In genomic region chr6:72990206-72990605, GRCm38 (mm10) we compare ENCODE assay signal across 18 mouse cellular contexts. TPM values are rescaled to one million over a fixed set of nuclear protein-coding genes. Genes with fewer than 3 reads are reported as not detected.
DNase-seq lines count a peak whose midpoint lies in the region; ATAC-seq and TF ChIP-seq lines count a peak whose summit lies in the region.
"Had no signal": no experiment of that assay in that cellular context is flagged by ENCODE, and none has a peak within 500 bp of the region (broad histone marks: within the 10 kb centered on the region; RNA-seq: fewer than 3 reads in every experiment).

No protein-coding gene starts in this region.

- ATAC-seq in activated CD4-positive, CD25-positive, alpha-beta regulatory T cell, adult 4 months = peak; percentile 50
- no peak for ATAC-seq in stomach, embryonic 14.5 days (ENCODE audit: insufficient number of reproducible peaks, insufficient read depth, low FRiP score, low read depth)
- ATAC-seq in hindbrain, embryonic 14.5 days (ENCODE audit: low FRiP score) = no peak
- ATAC-seq: forebrain, embryonic 16.5 days; hindbrain, embryonic 16.5 days had no signal

- TF ChIP-seq POLR2A in spleen, adult 2 months (IDR thresholded peaks at IDR 0.05; ENCODE audit: low read depth, low read length) = no peak

- peak overlapping the region; percentile 73 for H3K27ac ChIP-seq in spleen, adult 2 months (ENCODE audit: insufficient read depth, low read length)
- H3K27ac ChIP-seq in stomach, embryonic 14.5 days (ENCODE audit: low read length) = peak overlapping the region; percentile 7; the same call in 1 of the 2 replicates
- no peak overlapping the region for H3K27ac ChIP-seq in hindbrain, embryonic 14.5 days
- H3K27ac ChIP-seq: embryonic facial prominence, embryonic 10.5 days; layer of hippocampus, adult 2 months had no signal

- no peaks in the 10 kb centered on the region for H3K36me3 ChIP-seq in spleen, adult 2 months (ENCODE audit: control insufficient read depth, insufficient read depth, low read length)
- H3K36me3 ChIP-seq in megakaryocyte, embryonic 14.5 days (replicated peaks; ENCODE audit: low read length) = no peaks in the 10 kb centered on the region
- H3K36me3 ChIP-seq in stomach, embryonic 14.5 days (ENCODE audit: control insufficient read depth, insufficient read depth, low read length) = no peaks in the 10 kb centered on the region
- no peaks in the 10 kb centered on the region for H3K36me3 ChIP-seq in hindbrain, embryonic 14.5 days (replicated peaks; ENCODE audit: control insufficient read depth, insufficient read depth)
- H3K36me3 ChIP-seq: embryonic facial prominence, embryonic 10.5 days had no signal

- no peak overlapping the region for H3K9ac ChIP-seq in stomach, embryonic 14.5 days (replicated peaks; ENCODE audit: low read depth, low read length)
- no peak overlapping the region for H3K9ac ChIP-seq in hindbrain, embryonic 14.5 days
- H3K9ac ChIP-seq: lung, embryonic 14.5 days had no signal

- no peak for TF ChIP-seq CTCF in spleen, adult 2 months (IDR thresholded peaks at IDR 0.05; ENCODE audit: extremely low read depth, insufficient read depth, insufficient read length, insufficient replicate concordance)

- H3K9me3 ChIP-seq in megakaryocyte, embryonic 14.5 days = no peaks in the 10 kb centered on the region
- H3K9me3 ChIP-seq in stomach, embryonic 14.5 days (ENCODE audit: control insufficient read depth, low read depth, low read length) = no peaks in the 10 kb centered on the region
- no peaks in the 10 kb centered on the region for H3K9me3 ChIP-seq in hindbrain, embryonic 14.5 days (ENCODE audit: control insufficient read depth, low read length)
- H3K9me3 ChIP-seq: embryonic facial prominence, embryonic 10.5 days had no signal

- no peaks in the 10 kb centered on the region for H3K27me3 ChIP-seq in spleen, adult 2 months (ENCODE audit: control insufficient read depth, insufficient read depth, low read length)
- H3K27me3 ChIP-seq in megakaryocyte, embryonic 14.5 days (replicated peaks) = peaks cover 13% of the 10 kb centered on the region
- H3K27me3 ChIP-seq in stomach, embryonic 14.5 days (ENCODE audit: control insufficient read depth, insufficient read depth, low read length) = no peaks in the 10 kb centered on the region
- no peaks in the 10 kb centered on the region for H3K27me3 ChIP-seq in hindbrain, embryonic 14.5 days (ENCODE audit: control insufficient read depth, insufficient read depth, low read length)

- peak in 1 of 2 experiments; percentile 40 for DNase-seq in spleen, adult 2 months (ENCODE audit: low read depth in 1 of 2, low spot score in 2 of 2)
- DNase-seq in spleen, adult 12 weeks (ENCODE audit: low spot score) = no peak
- DNase-seq in layer of hippocampus, postnatal 10 days (ENCODE audit: low spot score in 2 of 2) = no peak
- no peak for DNase-seq in hindbrain, embryonic 14.5 days (ENCODE audit: low spot score)
- no peak for DNase-seq in gastrocnemius, postnatal 25 days
- DNase-seq: cerebellum, postnatal 25 days; heart, postnatal 10 days; liver; lung, embryonic 14.5 days; thymus, postnatal 25 days had no signal

- H3K4me2 ChIP-seq in stomach, embryonic 14.5 days (replicated peaks; ENCODE audit: low read depth, low read length) = no peak overlapping the region
- H3K4me2 ChIP-seq in hindbrain, embryonic 14.5 days (replicated peaks) = no peak overlapping the region
- H3K4me2 ChIP-seq: lung, embryonic 14.5 days had no signal

- 23% methylated on average over 5 of the region's 5 CpGs for WGBS in spleen, adult 2 months
- 83% methylated on average over 5 of the region's 5 CpGs for WGBS in stomach, embryonic 14.5 days
- WGBS in hindbrain, embryonic 14.5 days = 91% methylated on average over 5 of the region's 5 CpGs

- peaks cover 13% of the 10 kb centered on the region; the same call in 1 of the 2 replicates for H3K4me1 ChIP-seq in spleen, adult 2 months (ENCODE audit: control insufficient read depth, insufficient read depth, insufficient read length)
- peaks cover 9% of the 10 kb centered on the region; the same call in 1 of the 2 replicates for H3K4me1 ChIP-seq in megakaryocyte, embryonic 14.5 days
- 0 out of 2 replicates have a peak, but pooled peaks cover 4% of the 10 kb centered on the region for H3K4me1 ChIP-seq in stomach, embryonic 14.5 days (ENCODE audit: control insufficient read depth, insufficient read depth, low read length)
- no peaks in the 10 kb centered on the region for H3K4me1 ChIP-seq in hindbrain, embryonic 14.5 days (replicated peaks; ENCODE audit: control insufficient read depth, insufficient read depth, low read length)

- no peak overlapping the region for H3K4me3 ChIP-seq in spleen, adult 2 months (ENCODE audit: extremely low read depth, insufficient read depth, insufficient read length)
- peak overlapping the region; percentile 6 for H3K4me3 ChIP-seq in megakaryocyte, embryonic 14.5 days (replicated peaks)
- no peak overlapping the region for H3K4me3 ChIP-seq in stomach, embryonic 14.5 days (ENCODE audit: low read depth, low read length)
- no peak overlapping the region for H3K4me3 ChIP-seq in hindbrain, embryonic 14.5 days (replicated peaks; ENCODE audit: low read length)
- H3K4me3 ChIP-seq: embryonic facial prominence, embryonic 10.5 days; erythroblast, embryonic 14.5 days; layer of hippocampus, adult 2 months had no signal

RNA-seq across cellular contexts. Expression of gene Tmsb10, which starts 31.7 kb away (rescaled TPM):
- 143 TPM in 2 replicates for polyA plus RNA-seq in spleen, adult 2 months (2012; rRNA removed)
- 1,000 to 10,000 TPM; 4,284 to 5,100 TPM for polyA plus RNA-seq in activated CD4-positive, CD25-positive, alpha-beta regulatory T cell, adult 4 months (2017; shearing (Covaris generic))
- polyA plus RNA-seq in megakaryocyte, embryonic 14.5 days (2012; ENCODE audit: insufficient read depth, low replicate concordance) = 60.6 and 494 TPM in 2 replicates
- 2,356 and 2,370 TPM in 2 replicates for polyA plus RNA-seq in stomach, embryonic 14.5 days (2014; fragmentation: Nextera tagmentation; extraction: Ambion mirVana)
- total RNA-seq in layer of hippocampus, postnatal 10 days (2021) = 1,000 to 10,000 TPM; 1,683 to 1,895 TPM
- 5,328 and 5,854 TPM in 2 replicates for polyA plus RNA-seq in hindbrain, embryonic 14.5 days (2014; fragmentation: Nextera tagmentation; extraction: Ambion mirVana)
- 100 to 1,000 TPM in 1 of 2 experiments, 10 to 100 TPM in 1; 81.7 to 136 TPM for total RNA-seq in gastrocnemius, postnatal 25 days (2021)
